Mouse (Mus musculus) liver, embryonic 14.5 days (tissue): ENCODE measurements around the gene Slc22a16. TPM values are rescaled to one million over a fixed set of nuclear protein-coding genes. Genes with fewer than 3 reads are reported as not detected.
"Not testable (repeated sequence)": the region's sequence is repeated elsewhere in the genome, so short reads cannot be mapped to it uniquely, and the experiment has no call there.

Experiments
- ATAC-seq: fragments of 200-750 bp; cut with Nextera tagmentation; 2 replicates; pipeline ENCODE4 v1.8.0; 2017; ENCODE audit warnings: moderate number of reproducible peaks, mild to moderate bottlenecking, moderate library complexity; ENCODE audit not compliant: insufficient read depth
- DNase-seq, 3 experiments: peaks; one replicate each; pipeline ENCODE4 v3.0.0-alpha.2; 2012 to 2013; ENCODE audit warnings: low read depth in 3 of 3, low spot score in 3 of 3
- H3K27ac ChIP-seq: fragments of 300-500 bp; sonication (generic); 2 replicates; pipeline ENCODE4 v1.5.1; 2014; ENCODE audit warnings: moderate library complexity, mild to moderate bottlenecking, control low read depth, inconsistent platforms
- H3K27me3 ChIP-seq: fragments of 300-500 bp; sonication (generic); 2 replicates; pipeline ENCODE4 v1.6.1; 2014; ENCODE audit warnings: mild to moderate bottlenecking, low read length, moderate library complexity; ENCODE audit not compliant: control insufficient read depth, insufficient read depth
- H3K36me3 ChIP-seq: fragments of 300-500 bp; sonication (generic); replicated peaks from 2 replicates; pipeline ENCODE4 v1.6.1; 2014; ENCODE audit warnings: low read depth; ENCODE audit not compliant: control insufficient read depth, insufficient read depth
- H3K4me1 ChIP-seq, 2 experiments: fragments of 200-500 bp in 1 of 2; fragments of 300-500 bp in 1 of 2; sonication (generic) in 1 of 2; replicated peaks; 2 replicates each; pipeline ENCODE4 v1.6.1; 2012 to 2014; ENCODE audit warnings: antibody characterized with exemption in 1 of 2, inconsistent platforms in 1 of 2, low read length in 1 of 2; ENCODE audit not compliant: control insufficient read depth in 2 of 2, insufficient read depth in 2 of 2
- H3K4me2 ChIP-seq: fragments of 300-500 bp; sonication (generic); 2 replicates; pipeline ENCODE4 v1.6.1; 2014; ENCODE audit warnings: low read depth, mild to moderate bottlenecking, control low read depth, moderate library complexity
- H3K4me3 ChIP-seq, 2 experiments: fragments of 200-500 bp in 1 of 2; fragments of 300-500 bp in 1 of 2; sonication (generic) in 1 of 2; 2 replicates each; pipeline ENCODE4 v1.5.1; 2012 to 2014; ENCODE audit warnings: low read depth in 2 of 2, low read length in 2 of 2, mild to moderate bottlenecking in 2 of 2, control low read depth in 1 of 2, inconsistent platforms in 1 of 2, moderate library complexity in 1 of 2; ENCODE audit not compliant: insufficient read depth in 1 of 2
- H3K9ac ChIP-seq: fragments of 300-500 bp; sonication (generic); replicated peaks from 2 replicates; pipeline ENCODE4 v1.6.1; 2014; ENCODE audit warnings: mild to moderate bottlenecking, control low read depth, moderate library complexity
- H3K9me3 ChIP-seq: fragments of 300-500 bp; sonication (generic); 2 replicates; pipeline ENCODE4 v1.6.1; 2016; ENCODE audit warnings: low read length, mixed read lengths; ENCODE audit not compliant: control insufficient read depth
- CTCF ChIP-seq: IDR thresholded peaks from 2 replicates; pipeline ENCODE4 v1.5.1; 2016; ENCODE audit warnings: antibody characterized with exemption, low read depth, control low read depth
- EP300 ChIP-seq: IDR thresholded peaks from 2 replicates; pipeline ENCODE4 v1.6.1; 2016; ENCODE audit warnings: antibody characterized with exemption, low read depth
- WGBS: fragments of 180-500 bp; shearing (Covaris S2); extraction: QIAGEN DNeasy Blood & Tissue Kit; methylation state at CpG from one replicate; pipeline ENCODE4 v1.1.7; 2014; ENCODE audit not compliant: insufficient replicate concordance; 5-methylcytosine and 5-hydroxymethylcytosine counted together
- polyA plus RNA-seq, 2 experiments: library from polyadenylated mRNA; depleted of rRNA in 1 of 2; stranded (reverse) in 1 of 2; unstranded in 1 of 2; fragments of >200 nt; fragmentation: Nextera tagmentation in 1 of 2; extraction: Ambion mirVana in 1 of 2; gene quantifications; 2 replicates each; pipeline versions ENCODE4 v1.2.1 to v1.2.3; 2012 to 2014

Gene Slc22a16
- polyA plus RNA-seq, 2 experiments = not detected

DNA sequence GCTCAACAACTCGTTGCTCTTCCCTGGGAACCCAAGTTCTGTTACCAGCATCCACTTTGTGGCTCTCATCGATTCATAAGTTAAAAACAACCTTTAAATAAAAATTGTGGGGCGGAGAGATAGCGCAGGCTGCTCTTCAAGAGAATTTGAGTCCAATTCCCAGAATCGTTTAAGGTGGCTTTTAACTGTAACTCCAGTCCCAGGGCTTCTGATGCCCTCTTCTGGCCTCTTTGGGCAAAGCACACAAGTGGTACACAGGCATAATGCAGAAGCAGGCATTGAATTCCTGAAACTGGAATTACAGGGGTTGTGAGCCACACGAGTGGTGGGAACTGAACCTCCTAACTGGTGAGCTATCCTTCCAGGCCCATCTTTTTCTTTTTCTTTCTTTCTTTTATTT, 40.5 kb upstream of the Slc22a16 start:
- no peak for ATAC-seq
- H3K27ac ChIP-seq = no peak overlapping the region
- no peaks in the 10 kb centered on the region for H3K9me3 ChIP-seq
- H3K4me1 ChIP-seq = peaks cover 0 to 23% of the 10 kb centered on the region in 2 experiments; a peak in 2 of 4 replicates
- H3K4me2 ChIP-seq = peak overlapping the region; percentile 19; the same call in 1 of the 2 replicates
- no peaks in the 10 kb centered on the region for H3K27me3 ChIP-seq
- peak; percentile 32 to 61 (median 44) for DNase-seq
- TF ChIP-seq EP300 = 0 out of 2 replicates have a peak, but pooled peaks have one; percentile 17
- peak; percentile 71 for TF ChIP-seq CTCF
- WGBS = 18% methylated on average over 6 of the region's 6 CpGs
- H3K4me3 ChIP-seq = no peak overlapping the region
- H3K36me3 ChIP-seq = no peaks in the 10 kb centered on the region
- no peak overlapping the region for H3K9ac ChIP-seq

DNA sequence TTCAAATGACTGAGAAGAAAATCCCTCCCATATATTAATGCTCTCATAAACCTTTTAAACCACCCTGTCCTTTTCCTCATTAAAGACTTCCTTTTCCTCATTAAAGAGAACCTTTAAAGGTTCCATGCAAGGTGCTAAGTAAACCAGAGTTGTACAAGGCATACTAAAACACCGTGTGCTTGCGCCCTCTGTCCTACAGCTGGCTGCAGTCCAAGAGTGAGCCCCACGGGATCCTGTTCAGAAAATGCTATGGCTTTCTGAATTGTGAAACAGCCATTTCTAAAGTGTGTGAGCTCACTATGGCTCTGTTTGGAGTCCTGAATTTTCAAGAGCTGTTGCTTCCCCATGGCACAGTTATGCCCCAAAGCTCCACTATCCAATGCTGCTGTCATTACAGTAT, 39.5 kb upstream of the Slc22a16 start:
- Histone ChIP-seq H3K4me1 (peaks cover 0 to 22% of the 10 kb centered on the region in 2 experiments; a peak in 2 of 4 replicates), H3K9me3 (no peaks in the 10 kb centered on the region), H3K4me2 (no peak overlapping the region), H3K4me3 (no peak overlapping the region), H3K27me3 (no peaks in the 10 kb centered on the region), H3K36me3 (no peaks in the 10 kb centered on the region), H3K27ac (no peak overlapping the region), H3K9ac (no peak overlapping the region)
- no peak for ATAC-seq
- no peak for DNase-seq
- TF ChIP-seq CTCF (no peak), EP300 (no peak)
- WGBS = 63% methylated on average over 3 of the region's 3 CpGs

DNA sequence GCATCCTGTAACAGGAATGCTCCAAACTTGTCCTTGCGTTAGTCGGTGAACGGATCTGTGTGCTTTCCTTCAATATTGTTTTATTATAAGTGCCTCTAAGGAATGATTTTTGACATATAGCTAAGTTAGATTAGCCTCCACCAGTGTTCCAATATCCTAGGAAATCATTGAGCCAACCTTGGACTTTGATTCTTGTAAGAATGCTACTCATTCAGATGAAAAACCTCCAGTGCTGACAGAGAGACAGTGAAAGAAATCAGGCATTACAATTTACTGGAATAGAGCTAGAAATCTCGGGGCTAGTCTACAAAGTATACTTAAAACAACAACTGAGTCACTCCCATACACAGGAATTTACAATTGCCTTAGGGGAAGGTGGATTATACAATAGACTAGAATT, 37.5 kb upstream of the Slc22a16 start:
- not testable (repeated sequence) for ATAC-seq, H3K4me2 ChIP-seq, H3K27ac ChIP-seq, DNase-seq, H3K27me3 ChIP-seq, H3K4me3 ChIP-seq, H3K9ac ChIP-seq, H3K36me3 ChIP-seq, H3K9me3 ChIP-seq, H3K4me1 ChIP-seq
- 83% methylated on average over 4 of the region's 4 CpGs for WGBS

DNA sequence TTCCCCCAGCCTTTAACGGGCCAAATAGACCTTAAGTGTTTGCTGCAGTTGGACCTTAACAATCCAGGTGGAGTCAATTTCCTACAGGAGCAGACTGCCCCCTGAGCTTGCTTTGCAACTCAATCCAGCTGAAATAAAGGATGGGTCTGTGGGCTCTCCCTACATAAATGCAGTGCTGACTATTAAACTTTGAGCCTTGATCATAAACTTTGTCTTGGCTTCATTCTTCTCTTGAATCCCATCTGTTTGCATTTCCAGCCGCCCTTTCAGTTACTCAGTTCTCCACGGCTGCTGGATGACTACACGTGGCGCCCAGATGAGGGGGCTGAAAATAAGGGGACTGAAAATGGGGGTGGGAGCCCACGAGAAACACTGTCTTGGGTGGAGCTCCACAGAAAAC, 28.8 kb upstream of the Slc22a16 start:
- Histone ChIP-seq H3K36me3 (no peaks in the 10 kb centered on the region), H3K27me3 (no peaks in the 10 kb centered on the region), H3K4me1 (no peaks in the 10 kb centered on the region), H3K4me3 (no peak overlapping the region), H3K4me2 (no peak overlapping the region), H3K27ac (no peak overlapping the region), H3K9me3 (no peaks in the 10 kb centered on the region), H3K9ac (no peak overlapping the region)
- 61% methylated on average over 6 of the region's 6 CpGs for WGBS
- no peak for ATAC-seq
- DNase-seq = no peak
- TF ChIP-seq EP300 = no peak
- TF ChIP-seq CTCF = no peak

DNA sequence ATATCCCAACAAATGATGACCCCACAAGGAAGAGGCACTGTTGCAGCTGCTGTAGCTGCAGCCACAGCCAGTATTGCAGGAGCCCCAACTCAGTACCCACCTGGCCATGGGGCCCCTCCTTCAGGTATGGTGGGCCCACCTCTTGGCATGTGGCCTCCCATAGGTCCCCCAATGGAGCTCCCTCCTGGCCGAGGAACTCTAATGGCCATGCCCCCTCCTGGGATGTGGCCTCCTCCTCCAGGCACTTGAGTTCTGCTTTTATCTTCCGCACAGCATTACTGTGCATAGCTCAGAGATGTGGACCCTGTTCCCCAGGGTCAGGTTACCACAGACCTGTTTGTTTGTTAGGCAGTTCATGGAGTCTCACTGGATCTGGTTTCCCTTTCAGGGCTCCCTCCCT, 20.8 kb upstream of the Slc22a16 start:
- no peak for TF ChIP-seq EP300
- no peak for TF ChIP-seq CTCF
- Histone ChIP-seq H3K27me3 (no peaks in the 10 kb centered on the region), H3K36me3 (no peaks in the 10 kb centered on the region), H3K9me3 (no peaks in the 10 kb centered on the region), H3K4me3 (no peak overlapping the region), H3K4me1 (no peaks in the 10 kb centered on the region), H3K4me2 (no peak overlapping the region), H3K27ac (no peak overlapping the region), H3K9ac (no peak overlapping the region)
- DNase-seq (no peak), ATAC-seq (no peak)
- 61% methylated on average over 2 of the region's 2 CpGs for WGBS
